Mouse (Mus musculus) limb, embryonic 11.5 days (tissue): ENCODE measurements around the gene Aoah. TPM values are rescaled to one million over a fixed set of nuclear protein-coding genes. Genes with fewer than 3 reads are reported as not detected.

Experiments used
- ATAC-seq: fragments of 200-750 bp; cut with Nextera tagmentation; 2 replicates; pipeline ENCODE4 v1.8.0; 2017; ENCODE audit warnings: low read depth; ENCODE audit not compliant: insufficient number of reproducible peaks, low FRiP score, low TSS enrichment
- DNase-seq: peaks from one replicate; pipeline ENCODE4 v3.0.0-alpha.2; 2015; ENCODE audit warnings: low spot score
- H3K27ac ChIP-seq: fragments of 300-500 bp; sonication (generic); replicated peaks from 2 replicates; pipeline ENCODE4 v1.5.1; 2014; ENCODE audit warnings: low read depth, mild to moderate bottlenecking, low read length
- H3K27me3 ChIP-seq: fragments of 300-500 bp; sonication (generic); 2 replicates; pipeline ENCODE4 v1.6.1; 2014; ENCODE audit warnings: mild to moderate bottlenecking, low read length, mixed read lengths; ENCODE audit not compliant: control insufficient read depth, insufficient read depth
- H3K36me3 ChIP-seq: fragments of 300-500 bp; sonication (generic); 2 replicates; pipeline ENCODE4 v1.6.1; 2014; ENCODE audit warnings: mild to moderate bottlenecking, low read length, moderate library complexity, mixed read lengths; ENCODE audit not compliant: control insufficient read depth, insufficient read depth
- H3K4me1 ChIP-seq: fragments of 300-500 bp; sonication (generic); 2 replicates; pipeline ENCODE4 v1.6.1; 2014; ENCODE audit warnings: low read length, mixed read lengths; ENCODE audit not compliant: control insufficient read depth, insufficient read depth
- H3K4me2 ChIP-seq: fragments of 300-500 bp; sonication (generic); 2 replicates; pipeline ENCODE4 v1.6.1; 2014; ENCODE audit warnings: low read depth, mild to moderate bottlenecking, moderate library complexity; ENCODE audit not compliant: severe bottlenecking
- H3K4me3 ChIP-seq: fragments of 300-500 bp; sonication (generic); 2 replicates; pipeline ENCODE4 v1.5.1; 2014; ENCODE audit warnings: low read depth, low read length
- H3K9ac ChIP-seq: fragments of 300-500 bp; sonication (generic); 2 replicates; pipeline ENCODE4 v1.6.1; 2014; ENCODE audit warnings: mild to moderate bottlenecking, low read length
- H3K9me3 ChIP-seq: fragments of 300-500 bp; sonication (generic); 2 replicates; pipeline ENCODE4 v1.6.1; 2016; ENCODE audit warnings: low read length; ENCODE audit not compliant: control insufficient read depth
- WGBS: fragments of 180-500 bp; shearing (Covaris S2); extraction: QIAGEN DNeasy Blood & Tissue Kit; methylation state at CpG from one replicate; pipeline ENCODE4 v1.1.7; 2014; 5-methylcytosine and 5-hydroxymethylcytosine counted together
- polyA plus RNA-seq: library from polyadenylated mRNA; unstranded; fragments of >200 nt; fragmentation: Nextera tagmentation; extraction: Ambion mirVana; gene quantifications from 2 replicates; pipeline ENCODE4 v1.2.1, GENCODE M21; 2014

Gene Aoah
- polyA plus RNA-seq, 1 experiment from 2014 or later = 0.28 TPM

DNA sequence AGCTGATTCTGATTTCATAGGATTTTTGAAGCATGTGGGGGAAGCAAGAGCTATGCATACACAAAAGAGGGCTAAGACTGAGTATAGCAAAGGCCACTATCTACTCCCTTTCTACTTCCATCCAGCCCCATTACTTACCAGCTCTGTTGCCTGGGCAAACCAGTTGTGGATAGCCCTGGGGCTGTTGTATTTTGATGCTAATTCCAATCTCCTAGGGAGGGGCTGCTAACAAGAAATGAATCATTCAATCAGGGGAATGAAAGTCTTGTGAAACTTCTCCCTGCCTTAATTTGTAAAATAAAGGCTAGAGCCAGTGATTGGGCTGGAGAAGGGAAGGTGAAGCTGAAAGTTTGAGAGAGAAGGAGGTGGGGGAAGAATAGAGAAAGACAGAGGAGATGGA lies 142.1 kb downstream of the Aoah start:
- Histone ChIP-seq H3K36me3 (no peaks in the 10 kb centered on the region), H3K4me1 (no peaks in the 10 kb centered on the region), H3K9me3 (no peaks in the 10 kb centered on the region), H3K4me2 (no peak overlapping the region), H3K9ac (no peak overlapping the region), H3K27me3 (no peaks in the 10 kb centered on the region), H3K27ac (no peak overlapping the region), H3K4me3 (no peak overlapping the region)
- ATAC-seq (no peak), DNase-seq (no peak)

DNA sequence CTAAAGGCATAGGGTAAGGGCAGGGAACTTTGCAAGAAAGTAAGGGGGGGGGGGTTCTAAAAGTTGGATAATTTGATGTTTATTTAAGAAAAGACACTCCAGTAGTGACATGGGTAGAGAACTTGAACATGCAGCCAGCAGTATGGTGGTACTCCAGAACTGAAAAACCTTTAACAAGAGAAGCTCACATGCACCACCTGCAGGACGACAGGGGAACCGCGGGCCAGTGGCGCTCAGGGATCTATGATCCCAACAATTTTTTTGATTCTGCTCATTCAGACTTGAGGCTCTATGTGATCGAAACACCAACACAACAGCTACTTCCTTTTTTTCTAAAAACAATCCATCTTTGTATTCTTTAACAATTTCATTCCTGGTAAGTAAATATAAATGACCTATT lies 143.5 kb downstream of the Aoah start:
- Histone ChIP-seq H3K4me1 (no peaks in the 10 kb centered on the region), H3K4me2 (no peak overlapping the region), H3K4me3 (no peak overlapping the region), H3K36me3 (no peaks in the 10 kb centered on the region), H3K27ac (no peak overlapping the region), H3K27me3 (no peaks in the 10 kb centered on the region), H3K9me3 (no peaks in the 10 kb centered on the region), H3K9ac (no peak overlapping the region)
- WGBS = 22% methylated on average over 5 of the region's 5 CpGs
- DNase-seq = peak; percentile 78
- ATAC-seq = no peak

- 78% methylated on average over 6 of the region's 6 CpGs for WGBS
- no peak overlapping the region for H3K4me3 ChIP-seq
- H3K27me3 ChIP-seq = no peaks in the 10 kb centered on the region
- H3K9me3 ChIP-seq = no peaks in the 10 kb centered on the region
- H3K4me1 ChIP-seq = no peaks in the 10 kb centered on the region
- no peak overlapping the region for H3K9ac ChIP-seq
- no peak overlapping the region for H3K4me2 ChIP-seq
- no peaks in the 10 kb centered on the region for H3K36me3 ChIP-seq
- no peak overlapping the region for H3K27ac ChIP-seq
- DNase-seq (no peak), ATAC-seq (no peak)
Measured at GRCm38 (mm10) chr13:20939099-20939498, 145.2 kb downstream of the Aoah start.

GRCm38 (mm10) chr13:20940389-20940788 lies 146.5 kb downstream of the Aoah start:
- H3K4me3 ChIP-seq = no peak overlapping the region
- no peaks in the 10 kb centered on the region for H3K9me3 ChIP-seq
- H3K9ac ChIP-seq = no peak overlapping the region
- no peaks in the 10 kb centered on the region for H3K36me3 ChIP-seq
- H3K4me1 ChIP-seq = no peaks in the 10 kb centered on the region
- H3K4me2 ChIP-seq = no peak overlapping the region
- no peaks in the 10 kb centered on the region for H3K27me3 ChIP-seq
- ATAC-seq = no peak
- DNase-seq = peak; percentile 33
- WGBS = 61% methylated on average over 6 of the region's 6 CpGs
- no peak overlapping the region for H3K27ac ChIP-seq

DNA sequence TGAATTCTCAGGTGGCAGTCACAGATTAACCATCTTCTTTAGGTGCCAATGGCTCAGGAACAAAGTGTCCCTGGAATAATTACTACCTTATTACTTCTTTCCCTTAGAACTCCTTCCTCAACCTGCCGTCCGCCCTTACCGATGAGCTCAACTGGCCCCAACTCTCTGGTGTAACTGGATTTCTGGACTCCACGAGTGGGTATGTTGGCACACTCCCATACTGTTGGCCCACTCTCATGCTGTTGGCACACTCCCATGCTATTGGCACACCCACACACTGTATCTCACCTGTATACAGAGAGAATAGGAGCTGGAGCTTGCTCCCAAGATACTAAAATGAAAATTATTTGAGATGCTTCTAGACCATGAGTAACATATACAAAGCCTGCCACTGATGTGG lies 147.8 kb downstream of the Aoah start:
- DNase-seq = no peak
- H3K27me3 ChIP-seq = no peaks in the 10 kb centered on the region
- 93% methylated on average over 4 of the region's 4 CpGs for WGBS

GRCm38 (mm10) chr13:20963086-20963485 lies 169.2 kb downstream of the Aoah start:
- H3K4me1 ChIP-seq = no peaks in the 10 kb centered on the region
- H3K36me3 ChIP-seq = no peaks in the 10 kb centered on the region
- H3K27ac ChIP-seq = no peak overlapping the region
- DNase-seq = no peak
- H3K9me3 ChIP-seq = no peaks in the 10 kb centered on the region
- 86% methylated on average over 3 of the region's 3 CpGs for WGBS
- no peak for ATAC-seq
- no peak overlapping the region for H3K4me2 ChIP-seq
- H3K9ac ChIP-seq = no peak overlapping the region
- H3K27me3 ChIP-seq = no peaks in the 10 kb centered on the region
- H3K4me3 ChIP-seq = no peak overlapping the region

More for the DNA sequence above, 147.8 kb downstream of the Aoah start:
- no peaks in the 10 kb centered on the region for H3K36me3 ChIP-seq
- H3K9ac ChIP-seq = no peak overlapping the region
- no peak for ATAC-seq
- H3K4me3 ChIP-seq = no peak overlapping the region
- H3K27ac ChIP-seq = no peak overlapping the region
- no peak overlapping the region for H3K4me2 ChIP-seq
- H3K4me1 ChIP-seq = no peaks in the 10 kb centered on the region
- H3K9me3 ChIP-seq = no peaks in the 10 kb centered on the region

GRCm38 (mm10) chr13:20981234-20982230 lies 187.6 kb downstream of the Aoah start:
- Histone ChIP-seq H3K4me1 (no peaks in the 10 kb centered on the region), H3K36me3 (no peaks in the 10 kb centered on the region), H3K27ac (no peak overlapping the region), H3K9ac (no peak overlapping the region), H3K4me3 (no peak overlapping the region), H3K27me3 (no peaks in the 10 kb centered on the region), H3K4me2 (no peak overlapping the region), H3K9me3 (no peaks in the 10 kb centered on the region)
- DNase-seq (no peak), ATAC-seq (no peak)
- WGBS = 88% methylated on average over 8 of the region's 8 CpGs

GRCm38 (mm10) chr13:20985510-20985909 lies 191.6 kb downstream of the Aoah start:
- H3K9me3 ChIP-seq = no peaks in the 10 kb centered on the region
- no peak overlapping the region for H3K27ac ChIP-seq
- no peak overlapping the region for H3K9ac ChIP-seq
- H3K4me2 ChIP-seq = no peak overlapping the region
- DNase-seq = no peak
- H3K4me3 ChIP-seq = no peak overlapping the region
- H3K27me3 ChIP-seq = no peaks in the 10 kb centered on the region
- no peaks in the 10 kb centered on the region for H3K36me3 ChIP-seq
- no peak for ATAC-seq
- no peaks in the 10 kb centered on the region for H3K4me1 ChIP-seq

DNA sequence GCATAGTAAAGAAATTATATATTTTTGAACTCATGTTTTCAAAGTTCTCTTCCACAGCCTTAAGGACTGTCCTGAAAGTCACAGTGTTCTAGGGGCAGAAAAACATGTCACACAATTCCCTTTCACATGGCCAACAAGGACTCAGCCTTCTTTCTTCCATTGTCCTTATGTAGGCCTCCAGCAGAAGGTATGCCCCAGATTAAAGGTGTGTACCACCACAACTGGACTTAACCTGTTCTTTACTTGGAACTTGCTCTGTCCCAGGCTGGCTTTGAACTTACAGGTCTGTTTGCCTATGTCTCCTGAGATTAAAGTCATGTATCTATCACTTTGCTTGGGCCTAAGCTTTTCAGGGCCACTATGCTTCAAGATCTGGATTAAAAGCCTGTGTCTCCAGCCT lies 192.0 kb downstream of the Aoah start:
- Histone ChIP-seq H3K9me3 (no peaks in the 10 kb centered on the region), H3K4me2 (no peak overlapping the region), H3K4me1 (no peaks in the 10 kb centered on the region), H3K4me3 (no peak overlapping the region), H3K27me3 (no peaks in the 10 kb centered on the region), H3K9ac (no peak overlapping the region), H3K36me3 (no peaks in the 10 kb centered on the region), H3K27ac (no peak overlapping the region)
- no peak for ATAC-seq
- DNase-seq = no peak
